Mouse (Mus musculus) layer of hippocampus, adult 8-10 months (tissue): ENCODE data around the gene Zzef1. TPM values are rescaled to one million over a fixed set of nuclear protein-coding genes. Genes with fewer than 3 reads are reported as not detected.
"Not testable (repeated sequence)": the region's sequence is repeated elsewhere in the genome, so short reads cannot be mapped to it uniquely, and the experiment has no call there.

Source experiments
- DNase-seq, 2 experiments: peaks; one replicate each; pipeline ENCODE4 v3.0.0; 2022; ENCODE audit warnings: low spot score in 2 of 2
- total RNA-seq, 4 experiments: library from RNA; stranded (reverse); gene quantifications; 2 replicates each; pipeline ENCODE4 v1.2.4; 2022

Gene Zzef1
- 10 to 100 TPM; 41.5 to 51.8 (median 45.2) TPM for total RNA-seq

DNA sequence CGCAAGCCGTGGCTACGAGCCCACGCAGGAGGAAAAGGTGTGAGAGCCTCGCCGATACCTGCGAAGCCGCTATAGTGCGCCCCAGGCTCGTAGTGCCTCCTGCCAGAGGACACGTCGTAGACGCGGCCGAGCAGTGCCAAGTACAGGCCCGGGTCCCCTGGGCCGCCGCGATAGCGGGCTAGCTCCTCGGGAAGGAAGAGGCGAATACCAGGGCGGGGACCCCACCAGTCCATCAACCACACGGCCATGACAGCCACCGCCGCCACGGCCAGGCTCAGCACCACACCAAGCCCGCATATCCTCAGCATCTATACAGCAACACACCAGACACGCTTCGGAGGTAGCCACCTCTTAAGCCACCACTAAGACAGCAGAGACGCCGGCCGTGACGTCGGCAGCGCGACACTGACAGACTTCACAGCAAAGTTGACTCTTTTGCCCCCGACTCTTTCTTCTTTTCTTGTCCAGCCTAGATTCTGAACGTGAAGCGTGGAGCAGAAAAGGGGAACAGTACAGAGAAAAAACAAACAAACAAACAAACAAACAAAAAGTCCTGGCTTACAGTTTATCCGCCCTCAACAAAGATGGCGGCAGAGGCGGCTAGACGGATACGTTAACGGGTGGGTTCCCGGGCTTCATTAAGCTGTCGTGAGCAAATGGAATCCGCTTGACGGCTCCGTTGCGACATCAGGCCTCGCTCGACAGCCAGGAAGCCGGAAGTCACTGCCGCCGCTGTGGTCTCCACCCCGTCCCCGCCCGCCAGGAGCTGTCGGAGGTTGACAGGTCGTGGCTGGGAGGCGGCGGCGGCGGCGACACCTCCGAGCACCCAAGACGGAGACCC, at the start of gene Zzef1, which contains the start of gene Cyb5d2:
Gene Zzef1, plus strand, starts transcription at position 772 of the 841 bp plus-strand sequence.
Gene Cyb5d2, minus strand, starts transcription at position 688 of the 841 bp plus-strand sequence.
- peak; percentile 95 to 96 for DNase-seq

DNA sequence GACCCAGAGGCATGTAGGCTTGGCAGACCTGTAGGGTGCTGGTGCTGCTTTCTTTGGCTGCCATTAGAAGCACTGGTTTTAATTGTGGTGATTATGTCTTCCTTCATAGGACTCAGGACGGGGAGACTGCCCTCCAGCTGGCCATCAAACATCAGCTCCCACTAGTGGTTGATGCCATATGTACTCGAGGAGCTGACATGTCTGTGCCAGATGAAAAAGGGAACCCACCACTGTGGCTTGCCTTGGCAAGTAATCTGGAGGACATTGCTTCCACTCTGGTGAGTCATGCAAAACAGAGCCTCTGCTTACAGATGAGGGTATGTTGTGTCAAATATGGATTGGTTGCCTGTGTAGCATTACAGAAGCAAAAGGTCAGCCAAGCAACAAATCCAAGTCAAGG, 44.1 kb upstream of the Zzef1 start:
- no peak for DNase-seq

DNA sequence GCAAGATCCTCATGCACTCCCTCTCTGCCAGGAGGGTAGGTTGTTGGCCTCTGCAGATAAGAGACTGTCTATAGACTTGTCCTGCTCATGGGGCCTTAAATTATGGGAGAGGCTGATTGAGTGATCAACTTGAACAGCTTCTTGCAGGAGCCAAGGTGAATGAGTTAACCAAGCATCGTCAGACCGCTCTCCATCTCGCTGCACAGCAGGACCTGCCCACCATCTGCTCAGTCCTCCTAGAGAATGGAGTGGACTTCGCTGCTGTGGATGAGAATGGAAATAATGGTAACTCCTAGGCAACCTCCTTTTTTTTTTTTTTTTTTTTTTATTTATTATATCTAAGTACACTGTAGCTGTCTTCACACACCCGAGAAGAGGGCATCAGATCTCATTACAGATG, 37.7 kb upstream of the Zzef1 start:
- no peak for DNase-seq

DNA sequence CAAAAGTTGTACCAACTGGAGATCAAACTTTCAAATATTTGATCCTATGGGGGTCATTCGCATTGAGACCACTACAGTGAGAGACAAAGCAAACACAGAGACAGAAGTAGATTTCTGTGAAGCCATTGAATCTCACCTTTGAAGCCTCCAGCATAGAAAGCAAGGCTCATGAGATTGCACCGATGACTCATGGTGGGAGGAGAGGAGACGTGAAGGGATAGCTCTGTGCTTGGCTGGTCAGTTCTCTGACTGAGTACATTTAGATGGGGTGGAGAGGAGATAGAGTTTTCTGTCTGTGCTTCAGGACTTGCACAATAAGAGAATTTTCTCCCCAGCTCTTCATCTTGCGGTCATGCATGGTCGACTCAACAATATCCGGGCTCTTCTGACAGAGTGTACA, 36.4 kb upstream of the Zzef1 start:
- DNase-seq: no peak

DNA sequence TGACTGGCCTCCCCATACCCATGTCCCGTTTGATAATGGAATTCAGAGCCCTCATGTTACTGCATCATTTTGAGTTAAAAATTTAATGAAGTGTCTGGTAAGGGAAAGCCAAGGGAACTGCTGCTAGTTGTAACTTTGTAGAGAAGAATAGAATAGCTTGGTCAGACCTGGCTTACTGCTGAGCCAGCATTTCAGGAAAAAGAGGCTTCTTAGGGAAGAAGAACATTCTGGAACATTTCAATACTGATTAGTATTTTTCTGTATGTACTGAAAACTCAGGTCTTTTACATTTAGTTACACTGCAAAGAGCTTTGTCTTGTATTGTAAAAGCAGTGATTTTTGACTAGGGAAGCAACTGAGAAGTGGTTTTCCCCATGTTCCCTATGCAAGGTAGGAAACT, 35.2 kb upstream of the Zzef1 start:
- DNase-seq: no peak

DNA sequence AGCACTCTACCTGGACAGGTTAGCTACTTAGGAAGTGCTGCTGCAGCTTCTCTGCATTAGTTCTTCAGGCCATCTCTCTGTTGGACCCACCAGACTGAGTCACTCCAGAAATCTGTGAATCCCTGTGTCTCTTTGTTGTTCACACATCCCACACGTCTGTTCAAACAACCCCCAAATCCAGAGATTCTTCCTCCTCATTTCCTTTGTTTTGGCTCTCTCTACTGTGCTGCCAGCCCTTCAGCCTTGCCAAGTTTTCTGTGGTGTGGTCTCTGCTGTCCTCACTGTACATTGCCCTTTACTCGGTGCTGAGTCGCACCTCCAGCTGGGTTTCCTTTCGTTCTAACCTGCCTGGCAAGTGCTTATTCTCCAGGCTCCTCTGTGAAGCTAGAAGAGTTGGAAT, 31.8 kb upstream of the Zzef1 start:
- no peak for DNase-seq

DNA sequence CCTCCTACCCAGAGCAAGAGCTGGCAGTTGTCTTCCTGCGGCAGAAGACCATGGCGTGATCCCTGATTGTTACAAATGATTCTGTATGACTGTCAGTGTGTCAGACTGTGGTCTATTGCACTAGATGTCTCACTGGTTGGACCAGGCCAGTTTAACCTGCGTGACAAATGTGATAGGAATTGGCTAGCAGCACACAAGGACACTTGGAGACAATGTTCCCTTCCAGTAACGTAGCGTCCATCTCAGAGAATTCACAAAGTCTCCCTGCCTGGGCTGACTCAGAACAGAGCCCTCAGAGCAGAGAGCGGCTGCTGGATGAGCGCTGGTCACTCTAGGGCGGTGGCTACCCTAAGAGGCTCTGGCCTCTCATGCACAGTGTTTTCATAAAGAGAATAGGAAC, 28.3 kb upstream of the Zzef1 start:
- DNase-seq: no peak

DNA sequence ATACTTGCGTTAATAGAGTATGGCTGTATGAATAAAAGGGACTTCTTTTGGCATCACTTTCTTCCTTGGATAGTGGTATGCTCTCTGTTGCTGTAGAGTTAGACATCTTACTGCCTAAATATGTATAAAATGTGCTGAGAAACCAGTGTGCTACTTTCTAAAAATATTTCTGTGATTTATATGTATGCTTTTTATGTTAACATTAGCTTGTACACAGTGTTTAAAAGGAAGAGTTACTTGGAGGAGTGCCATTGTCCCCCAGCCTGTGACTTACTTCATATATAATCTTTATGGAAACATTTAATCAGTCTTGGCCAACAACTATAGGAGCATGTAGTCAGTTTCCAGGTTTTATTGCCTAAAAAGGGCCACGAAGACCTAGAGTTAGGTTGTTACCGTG, 27.0 kb upstream of the Zzef1 start:
- DNase-seq: no peak

DNA sequence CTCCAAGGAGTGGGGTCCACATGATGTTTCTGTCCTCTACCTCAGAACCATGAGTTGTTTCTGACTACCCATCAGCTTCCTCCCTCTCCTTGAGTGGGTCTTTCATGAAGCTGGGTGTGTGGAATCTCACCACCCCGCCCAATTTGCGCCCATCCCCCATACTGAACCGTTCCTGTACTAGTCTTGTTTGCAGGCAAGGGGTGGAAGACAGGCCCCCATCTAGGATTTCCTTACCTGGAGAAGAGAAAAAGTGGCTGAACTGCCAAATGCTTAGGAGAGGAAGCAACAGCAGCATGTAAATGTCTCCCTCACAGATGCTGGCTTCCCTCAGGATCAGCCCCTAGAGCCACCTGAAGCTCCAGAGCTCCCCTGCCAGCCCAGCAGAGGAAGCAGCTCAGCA, 25.7 kb upstream of the Zzef1 start:
- DNase-seq: no peak

DNA sequence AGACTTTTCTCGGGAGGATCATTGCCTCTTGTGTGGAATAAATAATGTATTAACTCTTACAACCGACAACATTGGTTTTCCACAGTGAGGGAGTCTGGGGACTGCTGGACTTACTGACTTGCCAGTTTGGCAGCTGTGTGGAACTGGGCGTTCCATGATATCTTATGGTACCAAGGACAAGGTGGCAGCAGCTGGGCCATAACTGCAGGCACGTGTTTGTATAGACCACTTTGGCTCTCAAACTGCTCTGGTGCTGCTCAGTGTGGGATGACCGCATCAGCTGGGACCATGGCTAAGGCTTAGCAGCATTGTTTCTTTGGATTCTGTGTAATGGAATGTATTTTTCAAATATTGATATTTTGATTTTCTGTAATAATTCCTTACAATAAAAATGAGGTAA, 25.2 kb upstream of the Zzef1 start:
- no peak for DNase-seq

DNA sequence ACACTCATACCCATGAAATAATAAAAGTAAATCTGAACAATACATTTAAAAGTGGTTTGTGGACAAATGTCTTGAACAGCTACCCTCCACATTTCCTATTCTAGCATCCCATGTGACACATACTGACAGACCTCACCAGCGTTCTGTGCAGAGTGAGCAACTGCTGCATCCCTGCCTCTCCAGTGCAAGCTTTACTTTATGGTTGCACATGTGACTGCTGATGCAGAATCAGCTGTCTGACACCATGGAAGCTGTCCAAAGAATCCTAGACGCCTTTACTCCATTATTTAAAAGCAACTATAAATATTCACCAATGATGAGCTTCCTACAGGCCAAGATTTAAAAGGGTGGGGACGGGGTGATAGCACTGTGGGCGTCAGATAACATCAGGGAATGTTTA, 24.6 kb upstream of the Zzef1 start:
- no peak for DNase-seq

DNA sequence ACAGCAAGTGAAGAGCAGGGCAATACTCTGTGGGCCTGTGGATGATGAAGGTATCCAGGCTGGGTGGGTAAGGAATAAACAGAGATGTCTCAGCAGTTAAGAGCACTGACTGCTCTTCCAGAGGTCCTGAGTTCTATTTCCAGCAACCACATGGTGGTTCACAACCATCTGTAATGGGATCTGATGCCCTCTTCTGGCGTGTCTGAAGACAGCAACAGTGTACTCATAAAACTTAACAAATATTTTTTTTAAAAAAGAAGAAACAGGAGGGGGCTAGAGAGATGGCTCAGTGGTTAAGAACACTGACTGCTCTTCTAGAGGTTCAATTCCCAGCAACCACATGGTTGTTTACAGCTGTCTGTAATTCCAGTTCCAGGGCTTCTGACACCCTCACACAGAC, 23.4 kb upstream of the Zzef1 start:
- not testable (repeated sequence) for DNase-seq

DNA sequence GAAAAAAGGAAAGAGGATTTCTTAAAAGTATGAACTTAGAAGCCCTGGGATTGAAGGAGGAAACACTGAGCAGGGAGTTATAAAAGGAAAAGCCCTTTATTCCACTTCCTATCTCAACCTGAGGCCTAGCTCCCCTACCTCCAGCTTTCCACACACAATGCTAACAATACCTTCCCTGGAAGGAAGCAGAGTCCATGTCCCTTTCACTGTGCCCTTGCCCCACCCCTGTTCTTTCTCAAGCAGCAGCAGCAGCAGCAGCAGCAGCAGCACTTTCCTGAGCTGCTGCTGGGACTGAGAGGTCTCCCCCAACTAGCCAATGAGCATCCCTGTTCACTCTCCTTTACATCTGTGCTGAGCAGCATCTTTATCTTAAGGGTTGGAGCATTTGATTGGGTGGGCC, 17.1 kb upstream of the Zzef1 start:
- DNase-seq: no peak

DNA sequence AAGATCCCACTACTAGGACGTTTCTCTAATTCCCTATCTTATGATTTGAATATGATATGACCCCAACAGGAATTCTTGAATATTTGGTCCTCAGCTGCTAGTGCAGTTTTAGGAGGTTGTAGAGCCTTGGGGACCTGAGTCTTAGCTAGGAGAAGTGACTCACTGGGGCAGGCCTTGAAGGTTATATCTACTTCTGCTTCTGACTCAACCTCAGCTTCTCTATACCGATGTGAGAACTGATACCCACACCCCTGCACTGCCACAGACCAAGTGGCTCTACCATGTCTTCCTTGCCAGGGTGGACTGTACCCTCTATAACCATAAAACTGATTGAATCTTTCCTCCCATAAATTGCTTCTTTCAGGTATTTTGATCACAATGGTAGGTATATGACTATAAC, 13.9 kb upstream of the Zzef1 start:
- DNase-seq: no peak

DNA sequence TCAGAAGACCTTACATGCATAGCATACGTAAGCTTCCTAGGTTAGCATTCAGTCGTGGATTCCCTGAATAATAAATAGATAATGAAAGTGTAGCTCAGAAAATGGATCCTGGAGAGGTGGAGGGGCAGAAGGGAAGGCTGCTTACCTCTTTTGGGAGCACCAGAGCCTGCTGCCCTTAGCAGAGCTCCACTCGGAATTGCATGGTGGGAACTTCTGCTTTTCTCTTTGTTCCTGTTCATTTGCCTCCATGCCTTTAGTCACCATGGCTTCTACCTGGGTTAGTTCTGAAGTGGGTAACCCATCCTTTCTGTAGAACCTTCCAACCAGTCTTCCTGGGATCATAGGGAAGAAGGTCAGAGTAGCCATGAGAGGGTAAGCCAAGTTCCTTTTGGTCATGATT, 13.5 kb upstream of the Zzef1 start:
- DNase-seq: no peak

DNA sequence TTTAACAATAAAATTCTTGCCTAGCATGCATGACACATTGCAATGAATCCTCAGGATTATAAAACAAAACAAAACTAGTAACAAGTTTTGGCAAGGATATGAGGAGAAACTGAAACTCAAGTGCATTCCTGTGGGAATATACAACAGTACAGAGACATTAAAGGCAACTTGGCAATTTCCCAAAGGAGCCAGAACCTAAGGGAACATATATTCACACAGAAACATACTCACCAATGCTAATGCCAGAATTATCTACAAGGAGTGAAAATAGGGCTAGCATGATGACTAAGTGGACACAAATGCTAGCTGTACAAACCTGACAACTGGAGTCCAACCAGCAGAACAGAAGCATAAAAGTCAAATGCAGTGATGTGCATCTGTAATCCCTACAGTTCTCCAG, 4.0 kb upstream of the Zzef1 start:
- DNase-seq: no peak

DNA sequence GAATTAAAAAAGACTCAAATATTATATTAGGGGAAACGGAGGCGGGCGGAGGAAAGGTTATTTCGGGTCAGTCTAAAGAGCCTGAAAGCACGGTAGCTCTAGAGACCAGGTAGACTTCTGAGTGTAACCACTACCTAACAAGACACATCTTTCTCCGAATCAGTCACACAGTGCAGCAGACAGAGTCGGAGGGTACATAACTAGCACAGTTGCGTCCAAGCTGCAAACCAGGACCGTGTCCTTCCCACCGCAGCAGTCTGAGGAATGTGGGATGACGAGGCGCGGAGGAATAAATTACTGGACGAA, 924 bp upstream of the Zzef1 start:
- DNase-seq: no peak

DNA sequence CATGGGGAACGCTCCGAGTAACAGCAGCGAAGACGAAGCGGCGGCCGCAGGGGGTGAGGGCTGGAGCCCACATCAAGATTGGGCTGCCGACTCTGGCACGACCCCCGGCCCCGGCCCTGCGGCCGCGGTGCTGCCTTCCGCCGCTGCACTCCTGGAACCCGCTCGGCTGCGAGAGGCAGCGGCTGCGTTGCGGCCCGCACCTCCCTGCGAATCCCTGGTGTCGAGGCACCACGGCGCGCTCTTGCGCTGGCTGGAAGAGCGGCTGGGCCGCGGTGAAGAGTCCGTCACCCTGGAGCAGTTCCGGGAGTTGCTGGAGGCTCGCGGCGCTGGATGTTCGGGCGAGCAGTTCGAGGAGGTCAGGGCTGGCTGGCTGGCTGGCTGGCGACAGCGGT, 266 bp downstream of the Zzef1 start:
- DNase-seq: no peak

DNA sequence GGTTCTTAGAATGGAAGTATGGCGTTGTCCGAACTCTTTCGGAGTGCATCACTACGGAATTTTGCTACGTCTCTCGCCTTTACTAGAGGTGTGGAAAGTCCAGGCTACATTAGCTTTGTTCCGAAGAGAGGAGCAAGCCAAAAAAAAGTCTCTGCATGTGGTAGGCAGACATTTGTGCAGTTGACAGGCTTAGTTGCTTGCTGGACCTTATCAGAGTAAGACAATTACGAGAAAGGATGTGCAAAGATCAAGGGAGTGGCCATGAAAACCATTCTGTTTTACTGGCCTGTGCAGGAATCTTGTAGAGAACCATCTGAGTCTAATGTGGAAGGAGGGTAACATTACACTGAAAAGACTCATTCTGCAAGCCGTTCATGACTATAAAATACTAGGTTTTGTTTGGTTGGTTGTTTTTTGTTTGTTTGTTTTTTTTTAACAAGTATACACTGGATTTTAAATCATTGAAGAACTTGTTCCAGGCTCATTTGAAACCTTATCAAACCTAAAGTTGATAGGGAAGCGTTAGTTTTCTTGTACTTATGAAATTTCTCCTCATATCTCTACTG, 830 bp downstream of the Zzef1 start:
- DNase-seq: no peak

DNA sequence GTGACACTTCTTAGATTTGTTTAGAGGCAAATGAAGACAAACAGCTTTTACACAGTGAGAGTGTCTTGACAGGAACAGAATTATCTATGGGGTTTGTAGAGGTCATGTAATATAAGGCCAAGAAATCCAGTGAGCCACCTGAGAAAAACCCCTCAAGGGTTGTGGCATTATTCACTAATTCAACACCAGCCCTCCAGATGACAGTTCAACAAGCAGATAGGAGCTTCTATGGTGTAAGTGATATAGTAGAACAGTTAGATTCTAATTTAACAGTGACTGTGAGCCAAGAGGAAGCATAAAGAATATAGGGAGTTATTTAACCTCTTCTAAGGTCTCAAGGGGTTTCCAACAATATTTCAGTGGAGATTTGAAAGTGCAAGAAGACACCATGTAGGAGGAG, 2.1 kb downstream of the Zzef1 start:
- no peak for DNase-seq

DNA sequence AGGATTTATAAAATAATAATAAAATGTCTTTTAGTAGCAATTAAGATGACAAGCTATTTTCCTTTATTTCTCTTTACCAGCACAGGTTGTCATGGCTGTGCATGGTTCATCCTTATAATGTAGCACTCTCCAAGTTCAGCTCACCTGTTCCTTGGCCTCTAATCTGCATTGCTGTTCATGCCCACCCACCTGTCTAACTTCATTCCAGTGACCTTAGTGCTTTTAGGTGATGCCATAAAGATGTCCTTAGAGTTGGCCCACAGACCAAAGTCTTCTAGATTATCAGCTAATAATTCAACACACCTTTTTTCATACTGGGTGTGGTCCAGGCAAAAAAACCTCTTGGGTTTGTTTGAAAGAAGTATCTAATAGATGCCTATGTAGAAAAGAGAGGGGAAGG, 5.2 kb downstream of the Zzef1 start:
- no peak for DNase-seq

DNA sequence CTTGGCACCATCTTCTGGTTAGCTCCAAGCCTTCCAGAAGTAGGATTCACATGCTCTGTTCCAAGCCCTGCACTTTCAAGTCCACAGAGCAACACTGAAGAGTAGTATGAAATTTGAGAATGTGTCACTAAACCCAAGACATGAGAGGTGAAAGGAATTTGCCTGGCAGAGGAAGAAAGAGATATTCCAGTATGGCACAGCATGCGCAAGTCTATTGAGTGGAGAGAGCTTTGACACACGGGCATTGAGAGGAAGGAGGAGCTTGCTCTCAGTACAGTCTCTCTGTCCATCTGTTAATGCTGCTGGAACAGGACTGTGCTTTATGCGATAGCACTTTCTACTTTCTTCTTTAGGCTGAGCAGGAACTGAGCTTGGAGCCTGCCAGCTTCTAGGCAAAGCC, 7.0 kb downstream of the Zzef1 start:
- no peak for DNase-seq

DNA sequence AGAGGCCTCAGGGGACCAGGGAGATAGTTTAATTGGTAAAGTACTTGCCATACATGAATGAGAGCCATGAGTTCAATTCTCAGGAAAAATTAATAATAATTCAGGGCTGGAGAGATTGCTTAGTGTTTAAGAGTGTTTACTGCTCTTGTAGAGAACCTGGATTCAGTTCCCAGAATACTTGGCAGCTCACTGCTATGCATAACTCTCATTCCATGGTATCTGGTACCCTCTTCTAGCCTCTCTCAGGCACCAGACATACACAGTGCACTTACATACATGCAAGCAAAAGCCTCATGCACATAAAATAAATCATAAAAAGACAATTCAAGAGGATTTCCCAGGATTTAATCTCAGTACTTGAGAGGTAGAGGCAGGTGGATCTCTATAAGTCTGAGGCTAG, 8.6 kb downstream of the Zzef1 start:
- no peak for DNase-seq

DNA sequence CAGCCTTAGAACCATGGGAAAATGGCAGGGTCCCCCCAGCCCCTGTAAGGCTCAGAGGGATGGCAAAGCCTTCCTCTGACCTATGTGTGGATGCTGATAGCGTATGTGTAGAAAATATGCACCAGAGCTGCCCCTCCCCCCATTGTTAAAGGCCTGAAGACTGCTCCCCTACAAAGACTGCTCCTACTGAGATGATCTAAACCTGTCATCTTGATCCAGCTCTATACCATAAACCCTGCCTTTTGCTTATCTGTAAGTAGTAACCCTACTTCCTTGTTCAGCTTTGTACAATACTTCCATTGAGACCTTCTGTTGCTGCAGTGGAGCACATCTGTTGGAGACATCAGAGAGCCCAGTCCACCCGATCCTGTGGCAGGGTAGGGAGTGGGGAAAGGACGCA, 9.2 kb downstream of the Zzef1 start:
- no peak for DNase-seq
